Mouse (Mus musculus) frontal cortex, postnatal 10 days (tissue): Measurements from ENCODE around the gene Rabgap1l.

Experiments used
- DNase-seq, 2 experiments: peaks; one replicate each; pipeline ENCODE4 v3.0.0; 2022; ENCODE audit warnings: low spot score in 2 of 2, mixed read lengths in 1 of 2

The Rabgap1l gene

GRCm38 (mm10) chr1:160792686-160793355, at the start of gene Rabgap1l:
Rabgap1l (minus strand) TSS chr1:160793211.
- DNase-seq = peak; percentile 48 to 75

GRCm38 (mm10) chr1:160842567-160842966, 49.6 kb upstream of the Rabgap1l start:
- DNase-seq = no peak

GRCm38 (mm10) chr1:160840618-160841017, 47.6 kb upstream of the Rabgap1l start:
- no peak for DNase-seq

DNA sequence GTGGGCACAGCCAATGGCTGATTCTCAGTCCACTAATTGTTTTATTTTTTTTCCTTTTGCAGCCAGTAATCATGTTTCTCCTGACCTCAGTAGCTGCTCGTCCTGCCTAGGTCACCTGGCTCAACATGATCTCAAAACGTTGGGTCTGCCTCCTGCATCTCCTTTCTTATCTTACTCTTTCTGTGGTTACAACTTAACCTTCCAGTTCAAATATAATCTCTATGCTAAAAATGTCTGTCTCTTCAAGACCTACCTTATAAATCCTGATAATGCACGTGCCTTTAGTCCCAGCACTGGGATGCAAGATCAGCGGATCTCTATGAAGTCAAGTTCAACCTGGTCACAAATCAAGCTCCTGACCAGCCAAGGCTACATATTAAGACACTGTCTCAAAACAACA, 46.1 kb upstream of the Rabgap1l start:
- DNase-seq = no peak

DNA sequence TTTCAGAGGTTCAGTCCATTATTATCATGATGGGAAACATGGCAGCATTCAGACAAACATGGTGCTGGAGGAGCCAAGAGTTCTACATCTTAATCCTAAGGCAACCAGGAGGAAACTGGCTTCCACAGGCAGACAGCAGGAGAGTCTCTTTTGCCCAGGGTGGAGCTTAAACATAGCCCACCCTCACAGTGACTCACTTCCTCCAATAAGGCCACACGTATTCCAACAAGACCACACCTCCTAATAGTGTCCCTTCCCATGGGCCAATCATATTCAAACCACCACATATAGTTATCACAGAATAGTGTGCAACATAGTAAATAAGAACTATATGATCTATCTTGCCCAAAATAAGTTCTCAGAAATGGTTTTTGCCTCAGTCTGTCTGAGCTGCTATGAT, 41.4 kb upstream of the Rabgap1l start:
- no peak for DNase-seq

GRCm38 (mm10) chr1:160832267-160833021, 39.4 kb upstream of the Rabgap1l start:
- no peak for DNase-seq

- no peak for DNase-seq
Measured at GRCm38 (mm10) chr1:160830608-160831498, 37.8 kb upstream of the Rabgap1l start.

GRCm38 (mm10) chr1:160825441-160825856, 32.4 kb upstream of the Rabgap1l start:
- no peak for DNase-seq

DNA sequence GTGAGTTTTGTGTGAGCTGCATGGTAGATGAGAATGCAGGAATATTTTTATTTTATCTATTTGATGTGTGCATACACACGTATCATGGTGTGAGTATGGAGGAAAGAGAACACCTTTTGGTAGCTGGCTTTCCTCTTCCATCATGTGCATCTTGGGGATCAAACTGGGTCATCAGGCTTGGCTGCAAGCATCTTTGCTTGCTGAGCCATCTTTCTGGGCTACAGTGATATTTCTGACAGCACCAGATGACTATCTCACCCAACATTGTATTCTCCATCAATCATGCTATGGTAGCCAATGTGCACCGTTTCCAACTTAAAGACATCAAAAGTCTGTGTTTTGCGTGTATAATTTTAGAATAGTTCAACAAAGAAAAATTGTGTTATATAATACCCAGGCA, 30.6 kb upstream of the Rabgap1l start:
- no peak for DNase-seq

GRCm38 (mm10) chr1:160814198-160814597, 21.2 kb upstream of the Rabgap1l start:
- no peak for DNase-seq

- no peak for DNase-seq
Measured at GRCm38 (mm10) chr1:160812428-160812827, 19.4 kb upstream of the Rabgap1l start.

DNA sequence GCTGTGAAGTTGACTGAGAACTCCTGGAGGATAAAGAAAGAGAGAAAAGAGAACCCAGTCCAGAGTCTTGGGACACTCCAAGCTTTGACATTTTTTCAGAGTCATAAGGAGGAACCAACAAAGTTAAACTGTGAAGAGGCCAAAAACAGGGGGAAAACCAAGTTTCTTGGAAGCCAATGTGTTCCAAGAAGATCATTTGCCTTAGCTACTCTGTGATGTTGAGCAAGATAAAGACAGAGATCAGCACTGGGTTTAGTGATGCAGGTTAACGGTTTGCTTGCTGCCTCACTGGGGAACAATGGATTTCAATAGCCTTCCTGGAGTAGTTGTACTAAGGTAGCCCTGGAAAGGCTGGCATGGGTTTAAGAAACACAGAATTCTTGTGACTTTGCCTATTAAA, 18.9 kb upstream of the Rabgap1l start:
- no peak for DNase-seq

GRCm38 (mm10) chr1:160805268-160805667, 12.3 kb upstream of the Rabgap1l start:
- no peak for DNase-seq

DNA sequence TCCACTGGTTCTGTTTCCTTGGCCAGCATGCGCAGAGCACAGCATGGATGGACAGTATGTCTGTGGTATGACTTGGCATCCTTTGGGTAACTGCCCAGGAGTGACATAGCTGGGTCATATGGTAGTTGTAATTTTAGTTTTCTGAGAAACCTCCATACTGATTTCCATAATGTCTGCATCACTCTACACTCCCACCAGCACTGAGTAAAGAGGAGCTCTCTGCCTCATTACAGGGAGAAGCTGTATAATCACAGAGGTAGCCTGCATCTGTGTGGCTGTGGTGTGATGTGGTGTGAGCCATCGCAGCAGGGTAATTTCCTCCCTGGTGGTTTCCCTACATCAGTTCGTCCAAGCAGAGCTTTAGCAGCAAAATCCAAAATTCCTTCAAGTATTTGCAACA, 7.0 kb upstream of the Rabgap1l start:
- no peak for DNase-seq

DNA sequence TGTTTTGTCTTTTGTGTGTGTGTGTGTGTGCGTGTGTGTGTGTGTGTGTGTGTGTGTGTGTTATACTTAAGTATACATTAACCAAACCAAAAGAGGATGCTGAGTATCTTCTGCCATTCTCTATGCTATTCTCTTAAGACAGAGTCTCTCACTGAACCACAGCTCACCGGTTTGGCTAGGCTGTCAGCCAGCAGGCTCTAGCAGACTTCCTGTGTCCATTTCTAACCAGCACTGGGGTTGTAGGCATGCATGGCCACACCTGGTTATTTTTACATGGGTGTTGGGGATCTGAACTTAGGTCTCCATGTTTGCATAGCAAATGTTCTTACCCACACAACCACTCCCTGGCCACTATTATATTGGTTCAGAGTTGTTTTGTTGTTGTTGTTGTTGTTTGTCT, 2.0 kb upstream of the Rabgap1l start:
- DNase-seq = no peak

DNA sequence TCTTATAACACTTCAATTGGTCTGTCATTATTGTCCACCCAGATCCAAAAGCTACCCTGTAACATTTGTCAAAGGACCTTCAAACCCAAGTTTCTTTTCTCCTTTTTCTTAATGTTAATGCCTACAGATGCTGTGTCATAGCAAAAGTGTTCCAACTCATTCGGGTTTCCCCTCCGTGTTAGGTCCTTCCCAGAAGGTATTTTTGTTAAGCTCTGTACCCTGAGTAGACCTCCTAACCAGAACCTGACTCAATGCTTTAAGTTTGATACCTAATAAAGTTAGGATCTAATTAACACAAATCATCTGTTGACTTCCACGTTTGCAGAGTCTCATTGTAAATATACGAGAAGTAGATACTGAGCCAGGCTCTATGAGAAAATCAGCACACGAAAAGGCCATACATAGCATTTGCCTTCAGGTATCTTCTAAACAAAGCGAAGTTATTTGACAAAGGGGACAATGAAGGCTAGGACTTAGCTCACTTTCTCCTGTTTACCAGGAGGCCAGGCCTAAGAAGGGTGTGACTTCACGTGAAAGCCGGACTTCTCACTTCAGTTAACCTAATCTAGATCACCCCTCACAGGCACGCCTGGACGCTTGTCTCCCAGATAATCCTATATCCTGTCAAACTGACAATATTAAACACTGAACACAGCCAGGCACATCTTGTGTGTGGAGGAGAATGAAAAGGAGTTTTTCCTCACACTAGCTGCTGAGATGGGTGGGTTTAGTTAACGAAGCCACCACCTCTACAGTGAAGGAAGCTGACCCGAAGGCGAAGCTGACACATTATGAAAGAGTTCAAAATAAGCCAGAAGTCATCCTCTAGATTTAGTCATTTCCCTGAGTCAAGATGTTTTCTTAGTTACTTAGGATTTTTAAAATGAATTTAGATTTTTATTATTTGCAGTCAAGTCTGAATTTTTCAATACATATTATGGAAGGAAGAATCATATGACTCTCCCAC, 1.1 kb upstream of the Rabgap1l start:
- no peak for DNase-seq

DNA sequence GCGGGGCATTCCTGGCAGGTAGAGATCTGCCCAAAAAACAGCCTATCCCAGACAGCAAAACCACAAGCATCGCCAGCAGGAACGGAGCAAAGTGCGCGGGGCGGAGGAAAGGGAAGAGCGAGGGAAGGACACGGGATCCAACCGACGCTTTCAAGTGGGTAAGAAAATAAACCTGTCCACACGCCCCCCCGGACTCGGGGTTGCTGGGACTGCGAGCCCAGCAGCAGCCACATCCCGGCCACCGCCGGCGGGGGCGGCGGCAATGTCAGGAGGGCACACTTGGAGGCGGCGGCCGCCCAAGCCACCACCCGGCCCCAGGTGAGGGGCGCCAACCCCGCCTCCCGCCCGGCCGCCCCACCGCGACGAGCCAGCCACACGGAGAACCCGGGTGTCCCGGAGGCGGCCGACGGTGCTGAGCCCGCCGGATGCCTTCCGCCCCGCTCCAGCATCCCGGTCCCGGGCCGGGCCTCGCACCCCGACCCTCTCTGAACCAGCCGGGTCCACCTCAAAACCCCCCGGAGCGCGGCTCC, 790 bp downstream of the Rabgap1l start:
- peak in 1 of 2 experiments; percentile 31 for DNase-seq

GRCm38 (mm10) chr1:160791381-160792155, 1.4 kb downstream of the Rabgap1l start:
- DNase-seq = no peak

- no peak for DNase-seq
Measured at GRCm38 (mm10) chr1:160790630-160791029, 2.4 kb downstream of the Rabgap1l start.

- DNase-seq = no peak
Measured at GRCm38 (mm10) chr1:160789876-160790275, 3.1 kb downstream of the Rabgap1l start.
